Mouse (Mus musculus) lung, embryonic 14.5 days (tissue): ENCODE data around the gene Pdcd1. TPM values are rescaled to one million over a fixed set of nuclear protein-coding genes. Genes with fewer than 3 reads are reported as not detected.

Source experiments
- ATAC-seq: fragments of 200-750 bp; cut with Nextera tagmentation; 2 replicates; pipeline ENCODE4 v1.8.0; 2017; ENCODE audit warnings: mild to moderate bottlenecking, moderate TSS enrichment, moderate library complexity; ENCODE audit not compliant: insufficient read depth
- DNase-seq: peaks from one replicate; pipeline ENCODE4 v3.0.0-alpha.2; 2015
- H3K27ac ChIP-seq: fragments of 300-500 bp; sonication (generic); 2 replicates; pipeline ENCODE4 v1.5.1; 2014; ENCODE audit warnings: low read depth, mild to moderate bottlenecking, moderate library complexity
- H3K27me3 ChIP-seq: fragments of 300-500 bp; sonication (generic); 2 replicates; pipeline ENCODE4 v1.6.1; 2014; ENCODE audit warnings: low read length, control low read depth; ENCODE audit not compliant: insufficient read depth
- H3K36me3 ChIP-seq: fragments of 300-500 bp; sonication (generic); 2 replicates; pipeline ENCODE4 v1.6.1; 2014; ENCODE audit warnings: control low read depth; ENCODE audit not compliant: insufficient read depth
- H3K4me1 ChIP-seq: fragments of 300-500 bp; sonication (generic); 2 replicates; pipeline ENCODE4 v1.6.1; 2014; ENCODE audit warnings: antibody characterized with exemption, control low read depth; ENCODE audit not compliant: insufficient read depth
- H3K4me2 ChIP-seq: fragments of 300-500 bp; sonication (generic); 2 replicates; pipeline ENCODE4 v1.6.1; 2014; ENCODE audit warnings: mild to moderate bottlenecking
- H3K4me3 ChIP-seq: fragments of 300-500 bp; sonication (generic); 2 replicates; pipeline ENCODE4 v1.5.1; 2014; ENCODE audit warnings: low read depth, low read length
- H3K9ac ChIP-seq: fragments of 300-500 bp; sonication (generic); 2 replicates; pipeline ENCODE4 v1.6.1; 2014
- H3K9me3 ChIP-seq: fragments of 300-500 bp; sonication (generic); 2 replicates; pipeline ENCODE4 v1.6.1; 2016; ENCODE audit warnings: low read depth, low read length, control low read depth
- CTCF ChIP-seq: IDR thresholded peaks from 2 replicates; pipeline ENCODE4 v1.5.1; 2016; ENCODE audit warnings: antibody characterized with exemption, low read depth
- WGBS: fragments of 180-500 bp; shearing (Covaris S2); extraction: QIAGEN DNeasy Blood & Tissue Kit; methylation state at CpG from one replicate; pipeline ENCODE4 v1.1.7; 2014; 5-methylcytosine and 5-hydroxymethylcytosine counted together
- polyA plus RNA-seq: library from polyadenylated mRNA; unstranded; fragments of >200 nt; fragmentation: Nextera tagmentation; extraction: Ambion mirVana; gene quantifications from 2 replicates; pipeline ENCODE4 v1.2.1, GENCODE M21; 2014

The Pdcd1 gene
- polyA plus RNA-seq, 1 experiment from 2014 or later: 0.09 TPM

DNA sequence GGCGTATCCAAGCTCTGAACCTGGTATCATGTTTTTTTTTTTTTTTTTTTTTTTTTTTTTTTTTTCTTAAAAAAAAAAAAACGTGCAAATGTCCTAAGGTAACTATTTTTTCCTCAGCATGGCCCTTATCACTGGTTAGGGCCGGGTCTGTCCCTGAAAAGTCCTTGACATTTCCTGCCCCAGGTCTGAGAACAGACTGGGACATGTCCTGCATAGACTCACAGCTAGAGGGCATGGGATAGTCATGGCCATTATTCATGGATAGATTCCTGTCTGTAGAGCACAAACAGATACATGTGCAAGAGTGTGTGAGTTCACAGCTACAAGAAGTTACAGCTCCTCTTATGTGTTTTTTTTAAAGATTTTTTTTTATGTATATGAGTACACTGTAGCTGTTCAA lies 63.6 kb downstream of the Pdcd1 start:
- DNase-seq (no peak), ATAC-seq (no peak)
- Histone ChIP-seq H3K4me1 (no peaks in the 10 kb centered on the region), H3K4me2 (no peak overlapping the region), H3K4me3 (no peak overlapping the region), H3K27ac (no peak overlapping the region), H3K9me3 (no peaks in the 10 kb centered on the region), H3K27me3 (no peaks in the 10 kb centered on the region), H3K36me3 (no peaks in the 10 kb centered on the region), H3K9ac (no peak overlapping the region)
- no peak for TF ChIP-seq CTCF
- 50% methylated on average over 3 of the region's 3 CpGs for WGBS

Other genes starting within 250 kb of the Pdcd1 start
- gene Ing5, start 248.6 kb downstream of the Pdcd1 start, polyA plus RNA-seq: 22.7 and 24.8 TPM in 2 replicates
- gene D2hgdh, start 227.6 kb downstream of the Pdcd1 start, polyA plus RNA-seq: 11.0 and 11.1 TPM in 2 replicates
- not detected in 2 replicates for gene Gal3st2, start 191.2 kb downstream of the Pdcd1 start, polyA plus RNA-seq
- not detected in 2 replicates for gene Gal3st2b, start 134.2 kb downstream of the Pdcd1 start, polyA plus RNA-seq
- gene Gal3st2c, start 62.0 kb downstream of the Pdcd1 start, polyA plus RNA-seq: not detected in 2 replicates
- gene Neu4, start 32.1 kb downstream of the Pdcd1 start, polyA plus RNA-seq: not detected in 2 replicates